Mouse (Mus musculus): ENCODE data around the gene Brd1.

- no peak for TF ChIP-seq CTCF (IDR thresholded peaks at IDR 0.05; ENCODE audit: borderline replicate concordance, insufficient read depth, low read length)
- TF ChIP-seq POLR2A (IDR thresholded peaks at IDR 0.05; ENCODE audit: low read depth, low read length): no peak
Observed at GRCm38 (mm10) chr15:88667653-88668052, 66.4 kb downstream of the Brd1 start.

All from embryonic fibroblast, embryonic 13.5 days (primary cell).